In the genomic region with DNA sequence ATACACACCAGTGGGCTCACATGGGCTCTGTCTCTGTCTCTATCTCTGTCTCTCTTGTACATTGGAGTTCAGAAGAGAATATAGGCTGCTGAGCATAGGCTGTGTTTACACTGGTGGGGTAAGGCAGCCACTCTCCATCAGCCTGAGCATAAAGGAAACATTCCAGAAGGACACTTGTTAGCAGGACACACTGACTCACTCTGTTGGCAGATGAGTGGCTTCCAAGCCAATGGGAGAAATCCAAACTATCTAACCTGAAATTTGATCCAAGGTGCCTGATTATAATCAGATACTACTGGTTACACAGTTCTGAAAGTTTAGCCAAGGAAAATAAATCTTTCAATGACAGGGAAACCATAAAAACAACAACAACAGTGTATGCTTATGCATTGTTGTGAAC, we compare ENCODE assay signal across 10 mouse cellular contexts.
"Had no signal": no experiment of that assay in that cellular context is flagged by ENCODE, and none has a peak within 500 bp of the region (broad histone marks: within the 10 kb centered on the region; RNA-seq: fewer than 3 reads in every experiment).

No protein-coding gene starts in this region.

- DNase-seq: lung, adult 2 months; lung, postnatal 14 days; lung, postnatal 36 days; right cerebral cortex, postnatal 14 days; thymus, adult 18-20 months; thymus, postnatal 14 days; thymus, postnatal 36 days had no signal

- ATAC-seq: lung, postnatal 0 days; midbrain, embryonic 13.5 days; midbrain, embryonic 15.5 days had no signal
